Mouse (Mus musculus) embryonic fibroblast, embryonic 13.5 days (primary cell): ENCODE measurements around the gene Ticam1.
A peak's percentile ranks its signal among the peaks of the same experiment; 100 is the strongest.

ENCODE experiments used
- CTCF ChIP-seq: IDR thresholded peaks from 2 replicates; pipeline ENCODE4 v1.5.1; 2011; ENCODE audit warnings: mild to moderate bottlenecking, control low read depth, low read length, moderate library complexity, borderline replicate concordance; ENCODE audit not compliant: insufficient read depth
- POLR2A ChIP-seq: IDR thresholded peaks from 2 replicates; pipeline ENCODE4 v1.6.1; 2011; ENCODE audit warnings: low read depth, mild to moderate bottlenecking, control low read depth, low read length, moderate library complexity

GRCm38 (mm10) chr17:56269153-56269630 lies 7.4 kb downstream of the Ticam1 start:
- TF ChIP-seq CTCF (no peak), POLR2A (peak; percentile 74)
